Mouse (Mus musculus) neural tube, embryonic 13.5 days (tissue): ENCODE measurements around the gene 1500009C09Rik. TPM values are rescaled to one million over a fixed set of nuclear protein-coding genes. Genes with fewer than 3 reads are reported as not detected.

Experiments used
- ATAC-seq: fragments of 200-750 bp; cut with Nextera tagmentation; 2 replicates; pipeline ENCODE4 v1.8.0; 2017; ENCODE audit warnings: low read depth, mild to moderate bottlenecking, moderate TSS enrichment, moderate library complexity
- H3K27ac ChIP-seq: fragments of 300-500 bp; sonication (generic); replicated peaks from 2 replicates; pipeline ENCODE4 v1.5.1; 2015; ENCODE audit warnings: moderate library complexity, mild to moderate bottlenecking, inconsistent platforms
- H3K27me3 ChIP-seq: fragments of 300-500 bp; sonication (generic); 2 replicates; pipeline ENCODE4 v1.6.1; 2015; ENCODE audit warnings: mild to moderate bottlenecking, inconsistent platforms
- H3K36me3 ChIP-seq: fragments of 300-500 bp; sonication (generic); 2 replicates; pipeline ENCODE4 v1.6.1; 2015; ENCODE audit warnings: mild to moderate bottlenecking, inconsistent platforms
- H3K4me1 ChIP-seq: fragments of 300-500 bp; sonication (generic); replicated peaks from 2 replicates; pipeline ENCODE4 v1.6.1; 2015; ENCODE audit warnings: inconsistent platforms
- H3K4me2 ChIP-seq: fragments of 300-500 bp; sonication (generic); 2 replicates; pipeline ENCODE4 v1.6.1; 2015; ENCODE audit warnings: inconsistent platforms, mild to moderate bottlenecking, moderate library complexity
- H3K4me3 ChIP-seq: fragments of 300-500 bp; sonication (generic); 2 replicates; pipeline ENCODE4 v1.5.1; 2015; ENCODE audit warnings: mild to moderate bottlenecking, inconsistent platforms
- H3K9ac ChIP-seq: fragments of 300-500 bp; sonication (generic); 2 replicates; pipeline ENCODE4 v1.6.1; 2015; ENCODE audit warnings: moderate library complexity, mild to moderate bottlenecking, inconsistent platforms
- H3K9me3 ChIP-seq: fragments of 300-500 bp; sonication (generic); 2 replicates; pipeline ENCODE4 v1.6.1; 2016; ENCODE audit warnings: inconsistent platforms
- WGBS: fragments of 180-500 bp; shearing (Covaris S2); methylation state at CpG from one replicate; pipeline ENCODE4 v1.1.7; 2015; 5-methylcytosine and 5-hydroxymethylcytosine counted together
- polyA plus RNA-seq: library from polyadenylated mRNA; unstranded; fragments of >200 nt; fragmentation: Nextera tagmentation; extraction: Ambion mirVana; gene quantifications from 2 replicates; pipeline ENCODE4 v1.2.1, GENCODE M21; 2015

Gene 1500009C09Rik
- polyA plus RNA-seq, 1 experiment from 2014 or later = 7.9 TPM

- ATAC-seq = no peak
- WGBS = 62% methylated on average over 39 of the region's 39 CpGs
- Histone ChIP-seq H3K4me3 (no peak within 1 kb of the TSS), H3K4me1 (peaks cover 8% of the 10 kb centered on the region), H3K36me3 (no peaks in the 10 kb centered on the region), H3K9me3 (no peaks in the 10 kb centered on the region), H3K27me3 (no peaks in the 10 kb centered on the region), H3K4me2 (peak within 1 kb of the TSS; percentile 7; the same call in 1 of the 2 replicates), H3K9ac (no peak within 1 kb of the TSS), H3K27ac (no peak within 1 kb of the TSS)
Observed at GRCm38 (mm10) chr15:82298764-82299561, 46.8 kb downstream of the 1500009C09Rik start, which contains the start of gene Wbp2nl. Gene Wbp2nl (plus strand): TSS chr15:82298954.

GRCm38 (mm10) chr15:82307107-82307506 lies 54.9 kb downstream of the 1500009C09Rik start:
- no peak overlapping the region for H3K4me3 ChIP-seq
- WGBS = 81% methylated on average over 3 of the region's 3 CpGs
- H3K4me2 ChIP-seq = no peak overlapping the region

GRCm38 (mm10) chr15:82308416-82308815 lies 56.2 kb downstream of the 1500009C09Rik start:
- 80% methylated on average over 3 of the region's 3 CpGs for WGBS
- Histone ChIP-seq H3K4me1 (no peaks in the 10 kb centered on the region), H3K4me3 (no peak overlapping the region), H3K9ac (no peak overlapping the region), H3K4me2 (no peak overlapping the region), H3K27ac (no peak overlapping the region), H3K27me3 (no peaks in the 10 kb centered on the region), H3K9me3 (no peaks in the 10 kb centered on the region), H3K36me3 (no peaks in the 10 kb centered on the region)
- ATAC-seq = no peak

More at GRCm38 (mm10) chr15:82307107-82307506, 54.9 kb downstream of the 1500009C09Rik start:
- Histone ChIP-seq H3K9ac (no peak overlapping the region), H3K9me3 (no peaks in the 10 kb centered on the region), H3K27me3 (no peaks in the 10 kb centered on the region), H3K27ac (no peak overlapping the region), H3K36me3 (no peaks in the 10 kb centered on the region), H3K4me1 (no peaks in the 10 kb centered on the region)
- no peak for ATAC-seq

Other genes with a start within 250 kb of the 1500009C09Rik start
- 43.4 and 46.2 TPM in 2 replicates for gene Desi1, start 218.5 kb upstream of the 1500009C09Rik start, polyA plus RNA-seq
- 230 and 245 TPM in 2 replicates for gene Snu13, start 204.8 kb upstream of the 1500009C09Rik start, polyA plus RNA-seq
- gene 4930407I10Rik, start 193.2 kb upstream of the 1500009C09Rik start, polyA plus RNA-seq = not detected in 2 replicates
- gene Mei1, start 182.4 kb upstream of the 1500009C09Rik start, polyA plus RNA-seq = 0.04 TPM in 1 of 2 replicates, not detected in the other
- gene Ccdc134, start 124.5 kb upstream of the 1500009C09Rik start, polyA plus RNA-seq = 13.0 and 14.7 TPM in 2 replicates
- gene Srebf2, start 105.2 kb upstream of the 1500009C09Rik start, polyA plus RNA-seq = 184 and 189 TPM in 2 replicates
- gene Shisa8, start 39.6 kb upstream of the 1500009C09Rik start, polyA plus RNA-seq = 0.72 and 0.82 TPM in 2 replicates
- 0.13 and 0.66 TPM in 2 replicates for gene Tnfrsf13c, start 28.0 kb upstream of the 1500009C09Rik start, polyA plus RNA-seq
- 15.2 and 16.5 TPM in 2 replicates for gene Cenpm, start 7.6 kb upstream of the 1500009C09Rik start, polyA plus RNA-seq
- 359 and 361 TPM in 2 replicates for gene Sept3, start 22.5 kb downstream of the 1500009C09Rik start, polyA plus RNA-seq
- gene Wbp2nl, start 46.6 kb downstream of the 1500009C09Rik start, polyA plus RNA-seq = not detected in 2 replicates
- gene Naga, start 86.5 kb downstream of the 1500009C09Rik start, polyA plus RNA-seq = 26.5 and 33.4 TPM in 2 replicates
- 3.0 and 3.7 TPM in 2 replicates for gene Pheta2, start 86.5 kb downstream of the 1500009C09Rik start, polyA plus RNA-seq
- 383 and 401 TPM in 2 replicates for gene Smdt1, start 86.6 kb downstream of the 1500009C09Rik start, polyA plus RNA-seq
- 343 and 383 TPM in 2 replicates for gene Ndufa6, start 101.9 kb downstream of the 1500009C09Rik start, polyA plus RNA-seq
- 1.5 and 3.5 TPM in 2 replicates for gene Cyp2d22, start 127.9 kb downstream of the 1500009C09Rik start, polyA plus RNA-seq
- not detected in 2 replicates for gene Cyp2d11, start 141.6 kb downstream of the 1500009C09Rik start, polyA plus RNA-seq
- gene Cyp2d10, start 154.8 kb downstream of the 1500009C09Rik start, polyA plus RNA-seq = not detected in 2 replicates
- gene Cyp2d9, start 181.0 kb downstream of the 1500009C09Rik start, polyA plus RNA-seq = not detected in 2 replicates